Mouse (Mus musculus) kidney, postnatal 4 days (tissue): ENCODE results near the gene Trappc13.
"Not testable (repeated sequence)": the region's sequence is repeated elsewhere in the genome, so short reads cannot be mapped to it uniquely, and the experiment has no call there.

Experiments used
- DNase-seq, 2 experiments: peaks; one replicate each; pipeline ENCODE4 v3.0.0; 2021; ENCODE audit warnings: mixed read lengths in 2 of 2

Gene Trappc13

GRCm38 (mm10) chr13:104177796-104178649 is at the start of gene Trappc13:
Gene Trappc13, minus strand, starts transcription at chr13:104178469.
- peak; percentile 88 to 93 for DNase-seq

GRCm38 (mm10) chr13:104227478-104227877 is 49.2 kb upstream of the Trappc13 start:
- DNase-seq = no peak

- no peak for DNase-seq
Observed at GRCm38 (mm10) chr13:104204313-104204712, 26.0 kb upstream of the Trappc13 start.

GRCm38 (mm10) chr13:104195891-104196290 is 17.6 kb upstream of the Trappc13 start:
- not testable (repeated sequence) for DNase-seq

GRCm38 (mm10) chr13:104187357-104187756 is 9.1 kb upstream of the Trappc13 start:
- no peak for DNase-seq

GRCm38 (mm10) chr13:104179176-104179888 is 1.1 kb upstream of the Trappc13 start:
- DNase-seq = no peak

GRCm38 (mm10) chr13:104178650-104179121 is 417 bp upstream of the Trappc13 start, which contains the start of gene Trim23:
Gene Trim23, plus strand, starts transcription at chr13:104178797.
- peak; percentile 98 to 99 for DNase-seq

GRCm38 (mm10) chr13:104176874-104177273 is 1.4 kb downstream of the Trappc13 start:
- no peak for DNase-seq

- DNase-seq = no peak
Observed at GRCm38 (mm10) chr13:104172498-104172897, 5.8 kb downstream of the Trappc13 start.

GRCm38 (mm10) chr13:104171711-104172110 is 6.6 kb downstream of the Trappc13 start:
- no peak for DNase-seq

- DNase-seq = no peak
Observed at GRCm38 (mm10) chr13:104155686-104156085, 22.6 kb downstream of the Trappc13 start.

- no peak for DNase-seq
Observed at GRCm38 (mm10) chr13:104155106-104155505, 23.2 kb downstream of the Trappc13 start.

- DNase-seq = no peak
Observed at GRCm38 (mm10) chr13:104154180-104154579, 24.1 kb downstream of the Trappc13 start.

GRCm38 (mm10) chr13:104145646-104146045 is 32.6 kb downstream of the Trappc13 start:
- DNase-seq = no peak

GRCm38 (mm10) chr13:104144871-104145270 is 33.4 kb downstream of the Trappc13 start:
- DNase-seq = no peak

- DNase-seq = peak; percentile 87 to 90
Observed at GRCm38 (mm10) chr13:104139369-104140209, 38.7 kb downstream of the Trappc13 start.

- no peak for DNase-seq
Observed at GRCm38 (mm10) chr13:104134510-104135085, 43.7 kb downstream of the Trappc13 start.

- DNase-seq = no peak
Observed at GRCm38 (mm10) chr13:104132561-104132960, 45.7 kb downstream of the Trappc13 start.

GRCm38 (mm10) chr13:104123662-104124381 is 54.4 kb downstream of the Trappc13 start:
- peak in 1 of 2 experiments; percentile 8 for DNase-seq

- DNase-seq = peak; percentile 14 to 29
Observed at GRCm38 (mm10) chr13:104122078-104122840, 56.0 kb downstream of the Trappc13 start.

- no peak for DNase-seq
Observed at GRCm38 (mm10) chr13:104114827-104115226, 63.4 kb downstream of the Trappc13 start.
